26 mouse cellular contexts compared by ENCODE assay signal in the genomic region with DNA sequence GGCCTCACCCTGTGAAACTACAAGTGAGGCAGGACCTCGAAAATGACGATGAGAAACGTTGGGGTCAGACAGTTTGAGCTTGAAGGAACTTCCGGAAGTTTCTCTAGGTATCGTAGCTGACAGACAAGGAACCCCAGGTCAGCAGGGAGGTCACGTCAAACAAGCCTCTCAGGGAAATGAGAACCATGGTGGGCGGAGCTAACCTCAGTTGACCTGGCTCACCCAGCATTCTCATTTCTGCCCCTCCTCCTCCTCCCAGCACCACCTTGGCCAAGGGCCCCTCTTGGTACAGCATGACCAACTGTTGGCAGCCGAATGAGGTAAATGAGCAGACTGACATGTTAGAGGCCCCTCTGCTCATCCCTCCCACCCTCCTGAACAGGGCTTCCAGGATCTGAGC.
A peak's percentile ranks its signal among the peaks of the same experiment; 100 is the strongest.
DNase-seq lines count a peak whose midpoint lies in the region; ATAC-seq and TF ChIP-seq lines count a peak whose summit lies in the region.
"Had no signal": no experiment of that assay in that cellular context is flagged by ENCODE, and none has a peak within 500 bp of the region (broad histone marks: within the 10 kb centered on the region; RNA-seq: fewer than 3 reads in every experiment).

No protein-coding gene starts in this region.

- H3K27ac ChIP-seq in liver, adult 2 months (replicated peaks; ENCODE audit: insufficient read depth, low read depth, low read length): no peak overlapping the region
- no peak overlapping the region for H3K27ac ChIP-seq in liver, embryonic 12.5 days
- H3K27ac ChIP-seq: embryonic facial prominence, embryonic 13.5 days; forebrain, embryonic 10.5 days; forebrain, embryonic 15.5 days; macrophage; midbrain, embryonic 15.5 days had no signal

- no peak overlapping the region for H3K4me3 ChIP-seq in liver, adult 2 months (ENCODE audit: insufficient read depth, low read depth, low read length)
- H3K4me3 ChIP-seq in liver, embryonic 12.5 days: no peak overlapping the region
- H3K4me3 ChIP-seq in E14TG2a.4 (replicated peaks; ENCODE audit: low read length): peak overlapping the region; percentile 61
- H3K4me3 ChIP-seq: embryonic facial prominence, embryonic 13.5 days; forebrain, embryonic 10.5 days; forebrain, embryonic 15.5 days; midbrain, embryonic 15.5 days had no signal

- DNase-seq in embryo, embryonic 10 days (ENCODE audit: low spot score): peak; percentile 31
- DNase-seq in embryo, embryonic 9.5 days (ENCODE audit: extremely low spot score): no peak
- DNase-seq in liver, adult 2 months (ENCODE audit: extremely low read depth, low read depth, low spot score): peak; percentile 3
- DNase-seq in R1 (ENCODE audit: low read depth, low spot score): peak; percentile 93
- no peak for DNase-seq in cerebellum, postnatal 25 days
- DNase-seq: adrenal gland, postnatal 14 days; cerebellum, adult 11 months; cerebellum, adult 9-11 months; gastrocnemius, postnatal 25 days; heart, adult 11 months; kidney, adult 9 months; kidney, postnatal 10 days; liver, postnatal 0 days; spleen, adult 18-20 months; thymus, postnatal 14 days had no signal

- 54% methylated on average over 8 of the region's 8 CpGs for WGBS in liver, adult 2 months
- 60% methylated on average over 7 of the region's 8 CpGs for WGBS in liver, embryonic 12.5 days (ENCODE audit: insufficient replicate concordance)

- no peak overlapping the region for H3K4me2 ChIP-seq in liver, embryonic 12.5 days
- H3K4me2 ChIP-seq: forebrain, embryonic 15.5 days; heart, embryonic 11.5 days; liver, embryonic 11.5 days; midbrain, embryonic 15.5 days had no signal

- H3K4me1 ChIP-seq in liver, adult 2 months (ENCODE audit: control insufficient read depth, insufficient read depth, low read length): no peaks in the 10 kb centered on the region
- H3K4me1 ChIP-seq in liver, embryonic 12.5 days: no peaks in the 10 kb centered on the region
- H3K4me1 ChIP-seq in E14TG2a.4 (replicated peaks; ENCODE audit: low read depth, low read length): peaks cover 62% of the 10 kb centered on the region

- H3K36me3 ChIP-seq in liver, adult 2 months (ENCODE audit: control insufficient read depth, insufficient read depth, low read length): no peaks in the 10 kb centered on the region
- H3K36me3 ChIP-seq in liver, embryonic 12.5 days: no peaks in the 10 kb centered on the region
- H3K36me3 ChIP-seq in E14TG2a.4 (ENCODE audit: insufficient read depth, low read length): no peaks in the 10 kb centered on the region
- H3K36me3 ChIP-seq: embryonic facial prominence, embryonic 13.5 days; forebrain, embryonic 10.5 days; forebrain, embryonic 15.5 days; midbrain, embryonic 15.5 days had no signal

- no peaks in the 10 kb centered on the region for H3K27me3 ChIP-seq in liver, adult 2 months (ENCODE audit: control insufficient read depth, insufficient read depth, low read length)
- peaks cover 4% of the 10 kb centered on the region for H3K27me3 ChIP-seq in liver, embryonic 12.5 days (replicated peaks)
- no peaks in the 10 kb centered on the region for H3K27me3 ChIP-seq in E14TG2a.4 (ENCODE audit: insufficient read depth, low read length)
- H3K27me3 ChIP-seq: embryonic facial prominence, embryonic 13.5 days; forebrain, embryonic 15.5 days; midbrain, embryonic 15.5 days had no signal

- TF ChIP-seq POLR2A in liver, adult 2 months (IDR thresholded peaks at IDR 0.05; ENCODE audit: extremely low read depth, insufficient read depth, low read length): no peak

- H3K9ac ChIP-seq in liver, adult 2 months (ENCODE audit: low read depth, low read length): no peak overlapping the region
- H3K9ac ChIP-seq in liver, embryonic 12.5 days: no peak overlapping the region
- H3K9ac ChIP-seq: embryonic facial prominence, embryonic 13.5 days; forebrain, embryonic 15.5 days; liver, postnatal 0 days; midbrain, embryonic 15.5 days had no signal

- peaks cover 4% of the 10 kb centered on the region for H3K9me3 ChIP-seq in liver, embryonic 12.5 days (replicated peaks)
- no peaks in the 10 kb centered on the region for H3K9me3 ChIP-seq in E14TG2a.4 (ENCODE audit: low read length)
- H3K9me3 ChIP-seq: forebrain, embryonic 15.5 days; midbrain, embryonic 15.5 days had no signal

- TF ChIP-seq CTCF in liver, adult 2 months (IDR thresholded peaks at IDR 0.05; ENCODE audit: low read depth, low read length): no peak
- TF ChIP-seq CTCF in E14TG2a.4 (conservative IDR thresholded peaks at IDR 0.05; ENCODE audit: low read length): no peak

- H3K79me2 ChIP-seq in liver, adult 2 months (ENCODE audit: control insufficient read depth, insufficient read depth, low read length): no peaks in the 10 kb centered on the region

- ATAC-seq in liver, embryonic 12.5 days: no peak
- ATAC-seq in megakaryocyte, adult 5-6 weeks (ENCODE audit: poor library complexity, severe bottlenecking): no peak
- ATAC-seq: forebrain, embryonic 15.5 days; intestine, embryonic 16.5 days; liver, postnatal 0 days; midbrain, embryonic 15.5 days had no signal

Comparison
In these comparisons a context has a peak if more than half of its experiments do, and no peak if none do; other contexts are left out.
1. DNase-seq: peak in embryo, embryonic 10 days (single experiment), liver, adult 2 months (single experiment) and R1 (single experiment); none in embryo, embryonic 9.5 days (single experiment) and cerebellum, postnatal 25 days (0 of 2).